Mouse (Mus musculus): Measurements from ENCODE around the gene Zfp148.

DNA sequence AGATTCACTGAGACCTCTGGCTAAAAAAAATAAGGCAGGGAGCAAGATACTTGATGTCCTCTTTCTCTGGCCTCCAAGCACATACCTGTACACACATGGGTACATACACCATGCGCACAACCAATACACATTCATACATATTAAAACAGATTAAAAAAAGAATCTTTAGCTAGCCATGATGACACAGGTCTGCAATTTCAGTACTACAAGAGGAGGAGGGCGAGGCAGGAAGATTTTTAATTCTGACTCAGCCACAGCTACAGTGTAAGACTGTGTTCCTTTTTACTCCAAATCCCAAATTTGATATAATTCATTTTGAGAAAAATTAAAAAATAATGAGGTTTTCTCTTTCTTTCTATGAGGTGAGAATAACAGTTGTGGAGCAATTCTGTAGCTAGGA is 6.8 kb downstream of the Zfp148 start:
- no peak for TF ChIP-seq POLR2A (IDR thresholded peaks at IDR 0.05; ENCODE audit: borderline replicate concordance, control insufficient read depth, low read depth, low read length)
- no peak for TF ChIP-seq CTCF (IDR thresholded peaks at IDR 0.05; ENCODE audit: control insufficient read depth, insufficient read depth, low read length)
